Mouse (Mus musculus): Measurements from ENCODE around the gene Ptpre. TPM values are rescaled to one million over a fixed set of nuclear protein-coding genes. Genes with fewer than 3 reads are reported as not detected.

Ptpre gene
- polyA plus RNA-seq, 1 experiment from 2014 or later, result 2.4 TPM

- no peaks in the 10 kb centered on the region for H3K27me3 ChIP-seq (replicated peaks; ENCODE audit: control insufficient read depth, insufficient read depth, low read length)
- no peak for ATAC-seq
- no peak overlapping the region for H3K9ac ChIP-seq (ENCODE audit: low read depth, low read length)
- H3K36me3 ChIP-seq (ENCODE audit: control insufficient read depth, insufficient read depth, low read length), result no peaks in the 10 kb centered on the region
- H3K9me3 ChIP-seq (ENCODE audit: control insufficient read depth, low read length), result no peaks in the 10 kb centered on the region
- no peaks in the 10 kb centered on the region for H3K4me1 ChIP-seq (ENCODE audit: control insufficient read depth, insufficient read depth, low read length)
- no peak overlapping the region for H3K4me2 ChIP-seq (ENCODE audit: low read depth, low read length)
- H3K27ac ChIP-seq (ENCODE audit: low read length), result no peak overlapping the region
- H3K4me3 ChIP-seq (ENCODE audit: low read length), result no peak overlapping the region
Measured at GRCm38 (mm10) chr7:135622241-135622640, 85.0 kb downstream of the Ptpre start.

DNA sequence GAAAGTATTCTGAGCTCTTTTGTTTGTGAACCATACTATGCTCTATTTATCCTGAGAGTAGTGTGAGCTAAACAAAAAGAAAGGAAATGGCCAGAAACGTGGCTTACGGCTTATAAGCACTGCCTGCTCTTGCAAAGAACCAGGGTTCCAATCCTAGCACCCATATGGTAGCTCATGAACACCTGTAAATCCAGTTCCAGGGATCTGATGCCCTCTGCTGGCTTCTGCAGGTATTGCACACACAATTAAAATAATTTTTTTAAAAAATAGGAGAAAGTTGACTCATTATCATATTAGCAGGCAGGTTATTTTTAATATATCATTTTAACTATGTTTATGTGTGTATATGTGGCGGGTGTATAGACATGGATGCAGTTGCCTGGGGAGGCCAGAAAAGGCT, 87.6 kb downstream of the Ptpre start:
- no peak for ATAC-seq
- Histone ChIP-seq H3K4me2 (ENCODE audit: low read depth, low read length) (no peak overlapping the region), H3K4me1 (ENCODE audit: control insufficient read depth, insufficient read depth, low read length) (peaks cover 6% of the 10 kb centered on the region; the same call in 1 of the 2 replicates), H3K27me3 (replicated peaks; ENCODE audit: control insufficient read depth, insufficient read depth, low read length) (no peaks in the 10 kb centered on the region), H3K36me3 (ENCODE audit: control insufficient read depth, insufficient read depth, low read length) (no peaks in the 10 kb centered on the region), H3K9ac (ENCODE audit: low read depth, low read length) (no peak overlapping the region), H3K9me3 (ENCODE audit: control insufficient read depth, low read length) (no peaks in the 10 kb centered on the region), H3K4me3 (ENCODE audit: low read length) (no peak overlapping the region), H3K27ac (ENCODE audit: low read length) (no peak overlapping the region)
- 81% methylated on average over 3 of the region's 3 CpGs for WGBS

- Histone ChIP-seq H3K36me3 (ENCODE audit: control insufficient read depth, insufficient read depth, low read length) (no peaks in the 10 kb centered on the region), H3K4me3 (ENCODE audit: low read length) (no peak overlapping the region), H3K4me1 (ENCODE audit: control insufficient read depth, insufficient read depth, low read length) (peaks cover 6% of the 10 kb centered on the region; the same call in 1 of the 2 replicates), H3K9me3 (ENCODE audit: control insufficient read depth, low read length) (no peaks in the 10 kb centered on the region), H3K27me3 (replicated peaks; ENCODE audit: control insufficient read depth, insufficient read depth, low read length) (no peaks in the 10 kb centered on the region), H3K27ac (ENCODE audit: low read length) (no peak overlapping the region), H3K4me2 (ENCODE audit: low read depth, low read length) (no peak overlapping the region), H3K9ac (ENCODE audit: low read depth, low read length) (no peak overlapping the region)
- 60% methylated on average over 7 of the region's 7 CpGs for whole genome bisulfite sequencing
- no peak for ATAC-seq
Measured at GRCm38 (mm10) chr7:135628363-135628762, 91.1 kb downstream of the Ptpre start.

GRCm38 (mm10) chr7:135629019-135629418, 91.7 kb downstream of the Ptpre start:
- ATAC-seq, result no peak
- Histone ChIP-seq H3K36me3 (ENCODE audit: control insufficient read depth, insufficient read depth, low read length) (no peaks in the 10 kb centered on the region), H3K4me2 (ENCODE audit: low read depth, low read length) (no peak overlapping the region), H3K9ac (ENCODE audit: low read depth, low read length) (no peak overlapping the region), H3K27me3 (replicated peaks; ENCODE audit: control insufficient read depth, insufficient read depth, low read length) (no peaks in the 10 kb centered on the region), H3K27ac (ENCODE audit: low read length) (no peak overlapping the region), H3K4me1 (ENCODE audit: control insufficient read depth, insufficient read depth, low read length) (peaks cover 6% of the 10 kb centered on the region; the same call in 1 of the 2 replicates), H3K9me3 (ENCODE audit: control insufficient read depth, low read length) (no peaks in the 10 kb centered on the region), H3K4me3 (ENCODE audit: low read length) (no peak overlapping the region)
- 58% methylated on average over 9 of the region's 9 CpGs for WGBS

DNA sequence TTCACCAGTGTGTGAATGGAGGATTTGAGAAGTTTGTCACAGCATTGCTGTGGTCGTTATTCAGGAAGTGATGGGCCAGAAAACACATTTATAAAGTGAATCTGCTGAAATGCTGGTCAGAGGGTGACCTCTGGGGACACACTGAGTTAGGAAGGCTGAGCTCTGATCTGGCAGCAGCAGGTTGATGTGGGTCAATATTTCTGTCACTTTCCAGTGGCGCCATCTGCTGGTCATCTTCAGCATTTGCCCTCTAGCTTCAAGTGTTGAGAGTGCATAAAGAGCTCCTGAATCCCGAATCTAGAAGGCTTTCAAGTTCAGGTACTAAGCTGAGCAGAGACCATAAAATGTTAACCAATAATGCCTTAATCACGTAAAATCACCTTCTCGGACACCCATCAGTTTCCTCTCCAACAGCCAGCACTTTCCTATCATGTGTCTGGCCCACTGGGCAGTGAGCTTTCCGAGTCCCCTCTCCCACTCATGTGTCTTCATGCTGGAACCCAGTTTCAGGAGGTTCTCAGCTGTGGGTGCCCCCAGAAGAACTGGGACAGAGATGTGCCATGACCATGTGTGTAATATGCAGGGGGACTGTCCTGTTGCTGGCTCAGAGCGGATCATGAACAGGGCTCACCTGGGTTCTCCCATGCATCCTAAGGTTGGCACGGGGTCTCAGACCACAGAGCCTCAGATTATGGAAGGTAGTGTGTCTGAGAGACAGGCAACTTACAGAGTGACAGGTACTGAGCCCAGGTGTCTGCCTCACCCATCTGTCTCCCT, 94.7 kb downstream of the Ptpre start:
- ATAC-seq, result peak; percentile 50
- H3K9me3 ChIP-seq (ENCODE audit: control insufficient read depth, low read length), result no peaks in the 10 kb centered on the region
- H3K9ac ChIP-seq (ENCODE audit: low read depth, low read length), result no peak overlapping the region
- H3K4me2 ChIP-seq (ENCODE audit: low read depth, low read length), result no peak overlapping the region
- H3K4me3 ChIP-seq (ENCODE audit: low read length), result no peak overlapping the region
- peaks cover 6% of the 10 kb centered on the region; the same call in 1 of the 2 replicates for H3K4me1 ChIP-seq (ENCODE audit: control insufficient read depth, insufficient read depth, low read length)
- H3K27me3 ChIP-seq (replicated peaks; ENCODE audit: control insufficient read depth, insufficient read depth, low read length), result no peaks in the 10 kb centered on the region
- no peaks in the 10 kb centered on the region for H3K36me3 ChIP-seq (ENCODE audit: control insufficient read depth, insufficient read depth, low read length)
- 54% methylated on average over 8 of the region's 8 CpGs for WGBS
- H3K27ac ChIP-seq (ENCODE audit: low read length), result no peak overlapping the region

DNA sequence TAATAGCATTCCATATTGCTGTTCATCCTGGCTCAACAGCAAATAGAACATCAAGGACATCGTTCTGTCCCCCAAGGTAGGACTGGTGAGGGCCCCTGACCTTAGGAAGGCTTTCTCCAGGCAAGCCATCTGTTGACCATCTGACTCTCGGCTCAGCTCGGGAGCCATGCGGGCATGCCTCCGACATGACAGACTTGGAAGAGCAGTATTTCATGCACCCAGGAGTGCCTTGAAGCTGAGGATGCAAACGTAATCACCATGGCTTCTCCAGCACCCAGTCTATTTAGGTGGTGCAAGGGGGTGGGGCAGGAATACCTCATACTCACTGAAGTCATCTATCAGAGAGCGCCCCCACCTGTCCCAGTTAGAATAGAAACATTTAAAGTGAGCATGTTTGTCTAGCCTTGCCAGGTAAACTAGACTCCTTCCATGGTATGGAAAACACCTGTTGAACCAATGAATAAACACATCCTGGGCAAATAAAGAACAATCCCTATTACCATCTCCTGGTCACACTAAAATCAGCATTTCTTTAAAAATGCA, 95.5 kb downstream of the Ptpre start:
- Histone ChIP-seq H3K9ac (ENCODE audit: low read depth, low read length) (no peak overlapping the region), H3K4me2 (ENCODE audit: low read depth, low read length) (no peak overlapping the region), H3K4me1 (ENCODE audit: control insufficient read depth, insufficient read depth, low read length) (peaks cover 6% of the 10 kb centered on the region; the same call in 1 of the 2 replicates), H3K27me3 (replicated peaks; ENCODE audit: control insufficient read depth, insufficient read depth, low read length) (no peaks in the 10 kb centered on the region), H3K4me3 (ENCODE audit: low read length) (no peak overlapping the region), H3K9me3 (ENCODE audit: control insufficient read depth, low read length) (no peaks in the 10 kb centered on the region), H3K36me3 (ENCODE audit: control insufficient read depth, insufficient read depth, low read length) (no peaks in the 10 kb centered on the region), H3K27ac (ENCODE audit: low read length) (no peak overlapping the region)
- WGBS, result 78% methylated on average over 7 of the region's 7 CpGs
- no peak for ATAC-seq

- no peak overlapping the region for H3K4me2 ChIP-seq (ENCODE audit: low read depth, low read length)
- no peak overlapping the region for H3K27ac ChIP-seq (ENCODE audit: low read length)
- no peaks in the 10 kb centered on the region for H3K4me1 ChIP-seq (ENCODE audit: control insufficient read depth, insufficient read depth, low read length)
- H3K4me3 ChIP-seq (ENCODE audit: low read length), result no peak overlapping the region
- H3K36me3 ChIP-seq (ENCODE audit: control insufficient read depth, insufficient read depth, low read length), result no peaks in the 10 kb centered on the region
- no peak overlapping the region for H3K9ac ChIP-seq (ENCODE audit: low read depth, low read length)
- H3K9me3 ChIP-seq (ENCODE audit: control insufficient read depth, low read length), result no peaks in the 10 kb centered on the region
- no peaks in the 10 kb centered on the region for H3K27me3 ChIP-seq (replicated peaks; ENCODE audit: control insufficient read depth, insufficient read depth, low read length)
- WGBS, result 78% methylated on average over 16 of the region's 16 CpGs
- no peak for ATAC-seq
Measured at GRCm38 (mm10) chr7:135634851-135635624, 97.8 kb downstream of the Ptpre start.

DNA sequence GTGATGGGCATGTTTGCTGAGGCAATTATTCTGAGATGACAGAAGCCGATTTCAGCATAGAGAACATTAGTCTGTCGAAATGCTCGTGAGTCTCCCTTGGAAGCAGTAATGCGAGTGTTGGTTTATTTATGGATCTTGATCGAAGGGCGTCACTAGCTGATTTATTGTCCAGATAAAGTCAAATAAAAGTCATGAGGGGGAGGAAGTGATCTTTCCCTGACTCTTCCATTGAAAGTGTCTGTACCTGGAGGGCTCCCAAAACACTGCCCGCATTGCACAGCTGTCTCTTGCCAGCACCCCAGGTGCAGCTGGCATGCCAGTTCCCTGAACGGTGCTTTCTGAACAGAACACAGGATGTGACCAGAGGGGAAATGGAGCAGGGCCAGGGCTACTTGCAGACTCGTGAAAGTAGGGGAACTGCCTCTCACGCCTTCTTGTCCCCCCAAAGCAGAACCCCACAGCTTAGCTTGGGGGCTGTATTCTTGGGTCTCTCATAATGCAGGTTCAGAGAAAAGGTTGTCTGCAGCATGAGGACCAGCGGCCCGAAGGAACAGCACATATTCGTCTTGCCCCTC, 100.2 kb downstream of the Ptpre start:
- no peak overlapping the region for H3K9ac ChIP-seq (ENCODE audit: low read depth, low read length)
- no peak overlapping the region for H3K4me2 ChIP-seq (ENCODE audit: low read depth, low read length)
- H3K36me3 ChIP-seq (ENCODE audit: control insufficient read depth, insufficient read depth, low read length), result no peaks in the 10 kb centered on the region
- ATAC-seq, result no peak
- H3K27ac ChIP-seq (ENCODE audit: low read length), result no peak overlapping the region
- no peaks in the 10 kb centered on the region for H3K27me3 ChIP-seq (replicated peaks; ENCODE audit: control insufficient read depth, insufficient read depth, low read length)
- H3K9me3 ChIP-seq (ENCODE audit: control insufficient read depth, low read length), result no peaks in the 10 kb centered on the region
- H3K4me1 ChIP-seq (ENCODE audit: control insufficient read depth, insufficient read depth, low read length), result no peaks in the 10 kb centered on the region
- H3K4me3 ChIP-seq (ENCODE audit: low read length), result no peak overlapping the region
- 59% methylated on average over 13 of the region's 13 CpGs for WGBS

DNA sequence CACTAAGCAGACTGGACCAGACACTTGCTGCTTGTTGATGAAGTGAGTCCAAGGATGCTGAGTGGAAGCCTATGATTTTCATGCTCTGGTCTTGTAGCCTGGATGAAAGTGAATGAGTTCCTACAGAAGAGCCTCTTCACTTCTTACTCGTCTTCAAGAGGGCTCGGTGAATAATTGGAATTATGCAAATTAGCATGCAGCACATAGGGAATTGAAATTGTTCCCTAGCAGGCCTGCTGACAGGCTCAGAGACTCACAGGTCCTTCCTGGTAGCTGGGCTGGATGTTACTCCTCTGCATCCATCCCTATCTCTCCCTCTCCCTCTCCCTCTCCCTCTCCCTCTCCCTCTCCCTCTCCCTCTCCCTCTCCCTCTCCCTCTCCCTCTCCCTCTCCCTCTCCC, 102.1 kb downstream of the Ptpre start:
- H3K9me3 ChIP-seq (ENCODE audit: control insufficient read depth, low read length), result no peaks in the 10 kb centered on the region
- no peaks in the 10 kb centered on the region for H3K36me3 ChIP-seq (ENCODE audit: control insufficient read depth, insufficient read depth, low read length)
- no peak for ATAC-seq
- H3K4me2 ChIP-seq (ENCODE audit: low read depth, low read length), result no peak overlapping the region
- H3K4me1 ChIP-seq (ENCODE audit: control insufficient read depth, insufficient read depth, low read length), result no peaks in the 10 kb centered on the region
- 55% methylated on average over 2 of the region's 2 CpGs for WGBS
- H3K9ac ChIP-seq (ENCODE audit: low read depth, low read length), result no peak overlapping the region
- H3K4me3 ChIP-seq (ENCODE audit: low read length), result no peak overlapping the region
- H3K27me3 ChIP-seq (replicated peaks; ENCODE audit: control insufficient read depth, insufficient read depth, low read length), result no peaks in the 10 kb centered on the region
- H3K27ac ChIP-seq (ENCODE audit: low read length), result no peak overlapping the region
